Mouse (Mus musculus): ENCODE data around the gene Adipor2.

Adipor2 gene

DNA sequence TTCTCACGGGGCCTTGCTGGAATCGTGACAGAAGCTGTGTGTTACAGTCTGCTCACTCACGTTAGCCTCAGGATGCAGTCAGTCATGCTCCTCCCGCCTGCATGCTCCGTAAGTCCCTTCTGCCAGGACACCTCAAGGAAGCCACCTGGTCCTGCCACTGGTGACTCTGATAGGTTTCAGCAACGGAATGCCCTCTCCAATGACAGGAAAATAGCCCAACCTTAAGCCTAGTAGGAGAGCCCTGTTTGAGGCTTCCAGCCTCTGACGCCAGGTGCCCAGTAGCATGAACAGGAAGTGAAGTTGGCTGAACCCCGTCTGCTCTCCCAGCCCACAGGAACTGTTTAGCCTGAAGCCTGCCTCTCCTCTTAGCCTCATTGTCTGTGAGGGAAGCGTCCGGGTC, 71.2 kb downstream of the Adipor2 start:
- DNase-seq (ENCODE audit: low spot score) = no peak

DNA sequence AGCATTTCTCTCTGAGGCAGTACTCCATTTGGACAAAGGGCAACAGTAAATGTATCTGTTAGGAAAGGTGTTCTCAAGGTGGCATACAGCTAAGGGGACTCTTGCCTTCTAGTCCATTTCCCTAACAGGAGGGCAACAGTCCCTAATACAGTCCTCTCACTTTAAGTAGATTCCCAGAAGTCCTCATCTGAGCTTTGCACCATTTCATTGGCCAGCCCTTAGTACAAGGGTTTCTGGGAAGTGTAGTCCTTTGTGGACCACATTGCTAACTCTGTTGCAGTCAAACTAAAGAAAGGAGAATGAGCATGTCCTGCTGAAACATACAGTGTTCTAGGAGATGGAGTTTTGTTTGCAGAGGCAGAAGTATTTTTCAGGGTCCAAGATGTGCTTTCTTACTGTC, 76.1 kb downstream of the Adipor2 start:
- no peak for DNase-seq (ENCODE audit: low spot score)

DNA sequence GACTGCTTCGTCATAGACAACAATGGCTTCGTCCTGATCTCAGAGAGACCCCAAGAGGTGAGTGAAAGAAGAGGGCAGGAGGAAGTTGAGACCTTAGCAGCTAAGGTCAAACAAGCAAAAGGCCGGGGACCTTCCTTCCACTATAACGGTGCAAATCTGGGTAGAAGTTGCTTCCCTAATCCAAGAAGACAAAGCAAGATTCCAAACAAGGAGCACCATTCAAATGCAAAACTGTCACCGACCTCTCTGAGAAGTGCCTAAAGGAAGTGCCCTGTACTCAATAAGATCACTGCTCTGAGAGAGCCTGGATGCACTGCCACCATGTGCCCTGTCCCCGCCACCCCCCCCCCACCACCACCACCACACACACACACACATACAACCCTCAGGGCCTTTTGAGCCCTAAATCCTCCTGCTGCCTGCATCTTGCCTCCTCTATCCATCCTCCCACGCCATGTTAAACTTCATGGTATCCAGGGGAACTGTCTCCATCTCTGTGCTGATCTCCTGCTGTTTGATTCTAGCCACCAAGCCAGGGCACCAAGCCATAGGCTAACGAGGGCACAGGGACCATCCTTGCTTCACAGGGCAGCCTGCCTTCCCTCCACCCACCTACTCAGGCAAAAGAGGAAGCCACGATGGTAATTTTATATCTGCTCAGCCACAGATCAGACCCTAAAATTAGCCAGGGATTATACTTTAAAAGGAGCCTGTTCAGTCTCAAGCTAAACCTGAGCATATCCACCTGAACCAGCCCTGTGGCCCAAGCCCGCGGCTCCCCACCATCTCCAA, 79.2 kb downstream of the Adipor2 start:
- no peak for DNase-seq (ENCODE audit: low spot score)

DNA sequence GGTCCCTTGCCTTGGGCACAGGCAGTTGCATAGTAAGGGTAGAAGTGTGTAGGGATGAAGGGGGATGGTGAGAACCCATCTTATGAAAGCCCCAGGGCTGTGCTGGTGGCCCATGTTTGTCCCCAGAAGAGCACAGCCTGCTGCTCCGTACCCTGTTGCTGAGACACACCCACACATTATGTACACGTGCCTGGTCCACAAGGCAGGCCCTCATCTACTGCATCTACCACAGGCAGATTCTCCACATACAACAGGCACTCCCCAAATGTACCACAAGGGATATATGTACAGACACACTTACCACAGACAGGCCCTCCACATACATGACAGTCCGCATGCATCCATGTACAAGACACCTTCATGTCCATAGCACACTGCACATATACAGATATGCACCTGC, 80.2 kb downstream of the Adipor2 start:
- no peak for DNase-seq (ENCODE audit: low spot score)

DNA sequence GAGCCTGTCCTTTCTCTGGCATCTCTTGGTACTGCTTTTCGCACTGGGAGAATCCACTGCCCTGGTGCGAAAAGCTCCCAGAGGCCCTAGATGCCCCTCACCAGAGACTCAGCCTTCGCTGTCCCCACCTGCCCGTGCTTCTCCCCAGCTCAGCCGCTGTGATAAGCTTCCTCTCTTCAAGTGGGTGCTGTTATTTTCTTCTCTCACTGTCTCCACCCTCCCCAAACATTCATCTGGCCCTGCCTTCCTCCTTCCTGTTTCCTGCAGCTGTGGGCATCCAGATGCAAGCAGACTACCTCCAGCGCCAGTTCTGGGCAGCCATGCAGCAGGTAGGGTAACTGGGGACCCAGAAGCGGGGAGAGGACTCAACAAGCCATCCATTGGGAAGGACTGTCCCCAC, 81.4 kb downstream of the Adipor2 start:
- no peak for DNase-seq (ENCODE audit: low spot score)

DNA sequence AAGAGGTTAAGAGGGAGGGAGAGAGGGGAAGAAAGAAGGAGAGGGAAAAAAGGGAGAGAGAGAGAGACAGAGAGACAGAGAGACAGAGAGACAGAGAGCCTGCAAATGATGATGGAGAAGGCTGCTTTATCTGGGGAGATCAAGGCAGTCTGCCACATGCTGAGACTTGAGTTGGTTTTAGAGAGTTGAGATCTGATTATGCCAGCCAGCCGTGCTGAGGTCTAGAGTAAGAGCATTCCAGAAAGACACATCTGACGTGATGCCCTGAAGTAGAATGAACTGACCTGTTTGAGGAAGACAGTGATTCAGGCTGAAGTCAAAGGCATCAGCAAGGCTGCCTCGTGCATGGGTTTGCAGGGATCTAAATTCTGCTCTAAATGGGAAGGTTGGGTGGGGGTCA, 83.7 kb downstream of the Adipor2 start:
- DNase-seq (ENCODE audit: low spot score) = no peak

DNA sequence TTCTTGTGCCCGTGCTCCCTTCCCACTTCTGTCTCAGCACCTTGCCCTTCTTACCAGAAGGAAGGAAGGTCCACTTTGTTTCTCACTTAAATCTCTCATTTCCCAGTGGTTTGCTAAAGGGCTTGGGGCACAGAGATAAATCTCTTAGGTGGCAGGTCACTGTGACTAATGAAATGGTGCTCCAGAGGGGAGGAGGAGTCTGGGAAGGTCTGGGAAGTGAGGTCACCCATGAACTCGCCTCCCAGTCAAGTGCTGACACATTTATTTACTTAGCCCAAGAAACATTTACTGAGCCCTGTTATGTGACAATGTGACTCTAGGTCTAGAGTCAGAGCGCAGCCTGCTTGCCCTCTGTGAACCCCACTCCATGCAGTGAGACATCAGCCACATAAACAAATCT, 84.3 kb downstream of the Adipor2 start:
- peak; percentile 62 for DNase-seq (ENCODE audit: low spot score)

DNA sequence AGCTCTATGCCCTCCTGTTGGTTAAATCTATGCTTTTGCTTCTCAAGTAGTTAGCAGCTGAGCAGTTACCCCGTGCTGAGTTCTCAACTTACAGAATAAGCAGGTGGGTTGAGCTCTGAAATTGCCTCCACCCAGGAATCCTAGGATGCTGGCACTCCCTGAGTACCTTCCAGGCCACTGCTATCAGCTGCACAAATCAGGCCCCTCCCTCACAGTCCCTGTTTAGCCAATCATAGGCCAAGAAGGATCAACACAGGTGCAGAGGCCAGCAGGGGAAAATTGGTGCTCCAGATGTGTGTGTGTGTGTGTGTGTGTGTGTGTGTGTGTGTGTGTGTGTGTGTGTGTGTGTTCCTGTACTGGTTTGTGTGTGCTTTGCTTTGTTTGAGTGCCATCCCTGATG, 85.4 kb downstream of the Adipor2 start:
- no peak for DNase-seq (ENCODE audit: low spot score)

DNA sequence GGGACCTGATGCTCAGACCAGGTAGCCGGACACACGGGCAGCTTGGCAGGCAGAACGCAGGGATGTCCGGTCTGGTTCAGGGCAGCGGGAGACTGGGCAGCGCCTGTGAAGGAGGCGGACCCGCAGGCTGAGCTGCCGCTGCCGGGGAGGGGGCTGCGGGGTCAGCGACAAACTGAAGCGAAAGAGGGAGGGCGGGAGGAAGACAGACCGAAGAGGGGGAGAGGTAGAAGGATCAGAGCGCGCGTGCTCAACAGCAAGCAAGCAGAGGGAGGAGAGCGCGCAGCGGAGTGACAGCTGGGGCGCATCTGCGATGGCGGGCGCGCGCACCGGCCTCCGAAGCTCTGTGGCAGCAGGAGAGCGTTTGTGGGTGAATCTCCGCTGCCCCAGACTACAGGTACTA, 87.0 kb downstream of the Adipor2 start, which contains the start of gene Lrtm2:
Lrtm2 (minus strand) TSS at position 261 of the 400 bp plus-strand sequence.
- DNase-seq (ENCODE audit: low spot score) = no peak

DNA sequence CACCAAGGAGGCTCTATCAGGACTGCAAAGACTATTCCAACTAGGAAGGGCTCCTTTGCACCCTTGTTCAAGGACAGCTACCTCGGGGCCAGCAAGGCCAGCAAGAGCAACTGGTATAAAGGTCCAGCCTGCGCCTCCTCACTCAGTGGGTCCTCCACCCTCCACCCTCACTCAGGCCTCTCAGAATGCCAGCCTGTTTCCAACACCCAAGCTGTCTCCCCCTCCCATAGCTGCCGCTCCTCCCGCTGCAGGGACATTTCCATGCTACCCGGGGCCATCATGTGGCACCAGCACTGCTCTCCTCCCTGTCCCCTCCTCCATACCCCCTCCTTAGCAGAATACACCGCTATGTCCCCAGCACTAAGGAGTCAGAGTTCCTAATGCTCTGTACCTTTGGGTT, 87.6 kb downstream of the Adipor2 start:
- DNase-seq (ENCODE audit: low spot score) = no peak

DNA sequence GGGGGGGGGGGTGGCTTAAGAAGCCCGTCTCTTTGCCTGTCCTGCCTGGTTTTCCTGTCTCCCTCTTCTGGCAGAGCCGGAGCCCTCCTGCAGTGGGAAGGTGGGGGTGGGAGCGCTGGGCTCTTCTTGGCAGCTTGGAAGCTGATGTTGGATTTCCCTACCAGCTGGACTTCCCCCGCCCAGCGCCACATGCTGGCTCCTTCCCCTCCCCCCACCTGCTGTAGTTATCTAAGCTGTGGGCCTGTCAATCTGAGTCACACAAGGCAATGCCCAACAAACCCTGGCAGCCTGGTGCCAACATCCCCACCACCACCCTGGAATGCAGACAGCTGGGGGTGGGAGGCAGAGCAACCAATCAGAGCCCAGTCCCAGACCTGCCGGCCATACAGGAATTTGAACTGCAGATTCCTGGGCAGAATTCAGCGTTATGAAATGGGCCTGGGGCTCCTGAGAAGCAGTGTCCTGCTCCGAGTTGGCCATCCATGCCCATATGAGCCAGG, 88.2 kb downstream of the Adipor2 start:
- no peak for DNase-seq (ENCODE audit: low spot score)

DNA sequence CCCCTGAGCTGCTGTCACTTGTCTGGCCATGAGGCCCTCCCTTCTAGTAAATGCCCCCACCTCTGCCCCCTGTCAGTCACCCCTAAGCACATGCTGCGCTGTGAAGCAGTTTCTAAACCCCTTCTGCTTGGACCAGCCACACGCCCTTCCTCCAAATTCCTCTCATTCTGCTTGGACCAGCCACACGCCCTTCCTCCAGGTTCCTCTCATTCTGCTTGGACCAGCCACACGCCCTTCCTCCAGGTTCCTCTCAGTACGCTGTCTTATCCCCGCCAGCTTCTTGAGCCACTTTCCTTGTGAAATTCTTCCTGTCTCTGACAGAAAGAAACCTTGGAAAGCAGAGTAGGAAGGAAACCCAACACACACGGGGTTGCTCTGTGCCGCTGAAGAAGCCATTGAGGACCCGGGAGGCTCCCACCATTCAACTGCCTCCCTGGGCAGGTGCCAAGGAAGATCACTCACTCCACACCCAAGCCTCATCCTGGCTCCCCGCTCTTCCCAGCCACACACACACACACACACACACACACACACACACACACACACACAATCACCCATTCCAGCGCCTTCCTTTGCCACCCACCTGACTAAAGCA, 88.9 kb downstream of the Adipor2 start:
- DNase-seq (ENCODE audit: low spot score) = no peak

DNA sequence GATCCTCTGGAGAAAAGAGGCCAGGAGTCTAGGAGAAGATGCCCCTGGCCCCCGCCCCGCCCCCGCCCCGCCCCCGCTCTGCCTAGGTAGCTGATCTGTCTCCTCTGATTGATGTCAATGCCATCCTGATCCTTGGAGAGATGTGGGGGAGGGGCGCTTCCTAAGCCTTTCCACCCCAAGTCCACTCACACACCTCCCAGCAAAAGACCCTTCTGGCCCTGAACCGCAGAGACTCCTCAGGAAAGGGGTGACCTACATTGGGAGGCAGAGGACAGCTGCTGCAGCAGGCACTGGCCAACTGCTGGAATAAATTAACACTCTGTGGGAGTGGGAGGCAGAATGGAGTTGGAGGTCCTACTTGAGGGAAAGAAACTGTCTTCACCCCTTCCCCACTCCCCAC, 91.0 kb downstream of the Adipor2 start:
- no peak for DNase-seq (ENCODE audit: low spot score)

DNA sequence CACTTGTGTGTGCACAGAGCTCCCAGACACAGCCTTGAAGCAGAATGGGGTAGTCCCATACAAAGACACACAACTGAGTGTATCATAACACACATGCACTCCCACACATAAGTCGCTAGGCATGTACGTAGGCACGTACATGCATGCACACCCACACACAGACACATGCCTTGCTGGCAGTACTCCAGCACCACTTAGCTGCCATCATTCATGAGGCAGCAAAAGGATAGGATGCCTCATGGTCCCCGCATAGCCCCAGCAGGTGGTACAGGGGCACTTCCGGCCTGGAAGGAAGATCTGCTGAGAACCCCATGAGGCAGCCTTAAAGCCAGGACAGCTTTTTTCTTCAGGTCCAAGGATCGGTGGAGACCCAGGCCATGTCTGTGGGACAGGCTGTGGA, 91.5 kb downstream of the Adipor2 start:
- no peak for DNase-seq (ENCODE audit: low spot score)

DNA sequence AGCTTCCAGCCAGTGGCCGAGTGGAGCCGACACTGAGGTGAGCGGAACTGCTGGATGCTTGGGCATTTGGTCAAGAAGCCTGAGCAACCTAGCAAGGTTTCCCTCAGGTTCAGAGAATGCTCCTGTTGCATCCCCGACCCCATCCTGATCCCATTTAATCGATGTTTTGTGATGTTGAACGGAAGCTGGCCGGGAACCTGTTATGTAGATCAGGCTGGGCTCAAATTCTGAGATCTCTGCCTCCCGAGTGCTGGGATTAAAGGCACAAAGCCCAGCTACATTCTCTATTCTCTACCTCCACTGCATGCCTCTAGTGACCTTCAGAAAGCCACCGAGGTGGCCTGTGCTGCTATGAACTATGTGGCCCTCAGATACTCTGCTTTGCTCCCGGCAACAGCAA, 92.7 kb downstream of the Adipor2 start:
- DNase-seq (ENCODE audit: low spot score) = no peak

DNA sequence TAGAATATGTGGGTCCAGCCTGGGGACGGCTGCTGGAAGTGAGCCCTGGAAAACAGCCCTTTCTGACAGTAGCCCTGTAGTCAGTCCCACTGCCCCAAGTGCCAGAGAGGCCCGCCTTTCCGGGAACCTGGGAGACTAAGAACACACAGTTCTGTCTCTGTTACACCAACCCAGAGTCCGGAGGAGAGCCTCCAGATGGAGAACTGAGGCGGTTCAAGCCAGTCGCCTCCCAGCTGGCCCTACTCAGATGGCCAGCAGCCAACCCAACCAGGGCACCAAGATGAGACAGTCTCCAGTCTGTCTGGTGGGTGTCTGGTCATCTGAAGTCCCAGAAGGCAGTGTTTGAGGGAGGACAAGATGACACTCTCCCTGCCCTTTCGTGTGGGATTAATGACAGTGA, 95.8 kb downstream of the Adipor2 start:
- no peak for DNase-seq (ENCODE audit: low spot score)

DNA sequence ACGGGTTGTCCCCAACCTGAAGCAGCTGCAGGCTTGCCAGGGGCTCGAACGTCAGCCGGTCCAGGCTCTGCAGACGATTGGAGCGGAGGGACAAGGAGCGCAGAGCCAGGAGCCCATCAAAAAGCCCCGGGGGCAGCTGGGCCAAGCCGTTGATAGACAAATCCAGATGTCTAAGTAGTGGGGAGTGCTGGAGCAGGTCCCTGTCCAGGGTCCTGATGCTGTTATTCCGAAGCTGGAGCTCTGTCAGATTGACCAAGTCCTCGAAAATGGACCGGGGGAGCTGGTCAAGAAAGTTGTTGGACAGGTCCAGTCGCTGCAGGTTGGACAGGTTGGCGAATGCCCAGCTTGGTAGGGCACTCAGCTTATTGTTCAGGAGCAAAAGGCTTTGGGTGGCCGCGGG, 97.0 kb downstream of the Adipor2 start:
- peak; percentile 26 for DNase-seq (ENCODE audit: low spot score)

DNA sequence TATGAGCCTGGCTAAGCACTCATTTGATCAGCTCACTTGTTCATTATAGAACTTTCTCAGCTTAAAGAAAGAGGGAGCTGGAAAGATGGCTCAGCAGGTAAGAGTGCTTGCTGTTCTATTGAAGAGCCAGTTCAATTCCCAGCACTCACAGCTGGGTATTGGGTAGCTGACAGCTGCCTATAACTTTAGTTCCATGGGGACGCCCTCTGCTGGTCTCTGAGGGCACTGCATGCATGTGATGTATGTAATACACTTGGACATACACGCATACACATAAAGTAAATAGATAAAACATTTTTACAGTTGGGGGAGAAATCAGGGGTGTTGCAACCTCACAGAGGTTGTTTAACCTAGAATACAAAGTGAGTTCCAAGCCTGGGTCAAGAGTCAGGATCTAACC, 98.1 kb downstream of the Adipor2 start:
- DNase-seq (ENCODE audit: low spot score) = no peak

DNA sequence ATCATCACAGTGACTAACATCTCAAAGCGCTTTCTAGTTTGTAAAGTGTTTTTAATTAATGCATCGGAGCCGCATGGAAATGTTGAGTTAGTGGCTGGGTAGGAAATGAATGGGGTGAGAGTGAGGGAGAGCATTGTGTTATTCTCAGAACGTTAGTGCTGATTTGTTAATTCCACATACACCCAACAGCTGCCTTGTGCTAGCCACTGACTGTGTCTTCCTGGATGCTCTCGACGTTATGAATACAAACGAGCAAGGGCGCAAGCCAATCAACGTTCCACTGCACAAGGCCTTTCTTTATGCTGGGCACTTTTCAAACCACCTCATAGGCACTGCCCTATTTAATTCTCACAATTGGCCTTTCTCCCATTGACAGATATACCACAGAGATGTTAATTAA, 98.8 kb downstream of the Adipor2 start:
- no peak for DNase-seq (ENCODE audit: low spot score)

DNA sequence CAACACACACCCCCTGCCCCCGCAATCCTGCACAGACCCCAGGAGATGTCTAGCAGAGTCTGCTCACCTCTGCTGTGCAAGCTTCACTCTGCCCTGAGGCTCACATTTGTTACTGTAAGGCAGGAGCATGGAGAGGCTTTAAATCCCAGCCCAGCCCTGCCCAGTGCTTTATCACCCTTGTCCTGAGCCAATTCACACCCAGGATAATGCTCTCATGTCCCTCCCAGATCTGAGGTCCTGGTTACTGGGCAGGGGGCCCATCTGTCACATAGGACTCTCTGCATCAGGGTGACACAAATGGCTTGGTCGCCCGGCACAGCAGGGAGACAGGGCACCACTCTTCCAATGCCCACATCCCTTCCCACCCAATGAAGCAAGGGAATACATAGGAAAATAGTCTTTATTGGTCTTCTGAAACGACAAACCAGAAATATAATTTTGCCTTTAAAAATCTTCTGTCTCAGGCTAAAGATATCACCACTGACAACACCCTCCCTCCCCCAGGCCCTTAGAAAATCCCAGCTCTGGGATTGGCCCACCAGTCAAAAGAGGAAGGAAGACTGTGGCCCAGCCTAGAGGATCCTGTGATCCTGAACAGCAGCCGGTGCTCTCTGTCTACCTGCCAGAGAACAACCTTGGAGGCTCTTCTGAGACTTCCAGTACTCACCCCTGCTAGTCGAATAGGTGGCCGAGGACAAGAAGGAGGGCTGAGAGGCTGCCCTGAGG, 102.6 kb downstream of the Adipor2 start:
- no peak for DNase-seq (ENCODE audit: low spot score)

DNA sequence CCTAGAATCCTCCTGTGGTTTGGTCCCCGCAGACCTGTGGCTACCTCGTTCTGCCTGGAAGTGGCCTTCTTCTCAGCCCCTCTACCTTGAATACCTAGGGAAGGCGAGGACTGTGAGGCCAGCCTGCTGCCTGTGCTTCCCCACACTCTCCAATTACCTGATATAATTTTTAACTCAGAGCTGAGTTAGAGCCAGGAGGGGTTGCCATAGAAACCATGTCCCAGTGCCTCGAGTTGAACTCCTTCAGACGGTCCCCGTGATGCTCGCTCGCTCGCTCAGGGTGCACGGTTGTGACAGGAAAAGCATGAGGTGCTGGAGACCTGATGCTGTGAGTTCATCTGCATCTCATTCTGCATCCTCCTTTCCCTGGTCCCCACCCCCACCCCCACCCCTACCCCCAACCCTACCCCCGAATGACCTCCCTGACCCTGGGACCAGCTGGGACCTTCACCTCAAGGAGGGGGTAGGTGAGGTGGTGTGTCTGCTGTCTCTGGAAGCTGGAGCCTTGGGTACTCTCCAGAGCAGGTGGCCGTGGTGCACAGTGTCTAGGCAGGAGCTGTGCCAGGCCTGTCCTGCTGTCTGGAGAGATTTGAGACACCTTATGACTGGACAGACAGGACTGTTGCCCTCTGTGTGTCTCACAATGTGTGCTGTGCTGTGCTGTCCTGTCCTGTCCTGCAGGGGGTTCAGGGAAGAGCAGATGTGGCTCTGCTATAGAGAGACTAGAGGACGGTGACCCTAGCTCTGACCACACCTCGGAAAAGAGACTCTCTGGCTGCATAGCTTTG, 103.7 kb downstream of the Adipor2 start:
- no peak for DNase-seq (ENCODE audit: low spot score)

DNA sequence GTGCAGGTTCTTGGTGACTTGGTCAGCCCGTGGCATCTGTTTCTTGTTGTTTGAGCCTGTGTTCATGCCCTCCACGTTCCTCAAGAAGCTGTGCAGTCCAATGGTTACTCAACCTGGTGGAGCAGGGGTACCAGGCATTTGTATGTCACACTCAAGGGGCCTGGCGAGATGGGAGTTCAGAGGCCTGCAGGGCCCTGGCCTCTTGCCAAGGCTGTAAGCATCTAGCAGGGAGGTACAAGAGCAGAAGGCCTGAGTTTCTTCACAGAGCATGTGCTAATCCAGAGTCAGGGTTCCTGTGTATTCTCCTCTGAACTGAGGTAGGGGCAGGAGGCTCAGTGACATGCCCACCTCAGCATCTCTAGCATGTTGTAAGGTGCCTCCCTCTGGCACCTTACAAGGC, 104.4 kb downstream of the Adipor2 start:
- no peak for DNase-seq (ENCODE audit: low spot score)

Data from yolk sac, embryonic 10.5 days (tissue).